Mouse (Mus musculus) thymus, adult 18-20 months (tissue): Measurements from ENCODE around the gene Hgd.
"Not testable (repeated sequence)": the region's sequence is repeated elsewhere in the genome, so short reads cannot be mapped to it uniquely, and the experiment has no call there.

Experiments used
- DNase-seq, 2 experiments: peaks; one replicate each; pipeline ENCODE4 v3.0.0; 2022; ENCODE audit warnings: mixed read lengths in 2 of 2

The Hgd gene

DNA sequence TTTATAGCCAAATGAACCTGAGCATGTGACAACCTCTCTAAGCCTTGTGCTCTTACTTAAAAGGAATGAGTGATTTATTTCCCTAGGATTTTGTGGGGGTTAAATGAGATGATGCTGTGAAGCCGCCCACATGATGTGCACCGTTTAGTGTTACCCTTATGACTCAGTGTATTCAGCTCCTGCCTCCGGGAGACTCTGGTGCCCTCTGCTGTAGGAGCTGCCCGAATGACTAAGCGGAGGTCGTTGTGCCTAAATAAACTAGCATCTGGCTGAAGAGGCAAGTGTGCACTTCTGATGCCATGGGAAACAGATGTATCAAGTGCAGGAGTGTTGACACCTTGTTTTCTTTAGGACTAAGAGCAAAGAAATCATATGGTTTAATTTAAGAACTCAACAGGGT is 56.2 kb downstream of the Hgd start:
- no peak for DNase-seq

DNA sequence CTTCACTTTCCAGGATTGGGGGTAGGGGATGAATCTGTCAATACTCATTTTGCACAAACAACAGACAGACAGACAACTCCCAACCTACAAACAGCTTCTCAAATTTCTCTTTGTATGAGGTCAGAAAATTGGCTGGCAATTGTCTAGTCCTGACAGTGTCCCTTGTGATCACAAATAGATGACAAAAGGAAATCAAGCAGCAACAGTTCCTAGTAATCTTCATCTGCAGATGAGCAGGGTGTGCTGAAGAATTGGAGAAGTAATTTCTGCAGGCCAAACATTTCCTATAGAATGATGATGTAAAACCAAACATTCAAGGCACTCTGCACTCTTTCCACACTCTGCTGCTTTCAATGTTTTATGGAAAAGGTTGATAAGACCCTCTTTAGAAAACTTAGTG is 57.8 kb downstream of the Hgd start:
- no peak for DNase-seq

DNA sequence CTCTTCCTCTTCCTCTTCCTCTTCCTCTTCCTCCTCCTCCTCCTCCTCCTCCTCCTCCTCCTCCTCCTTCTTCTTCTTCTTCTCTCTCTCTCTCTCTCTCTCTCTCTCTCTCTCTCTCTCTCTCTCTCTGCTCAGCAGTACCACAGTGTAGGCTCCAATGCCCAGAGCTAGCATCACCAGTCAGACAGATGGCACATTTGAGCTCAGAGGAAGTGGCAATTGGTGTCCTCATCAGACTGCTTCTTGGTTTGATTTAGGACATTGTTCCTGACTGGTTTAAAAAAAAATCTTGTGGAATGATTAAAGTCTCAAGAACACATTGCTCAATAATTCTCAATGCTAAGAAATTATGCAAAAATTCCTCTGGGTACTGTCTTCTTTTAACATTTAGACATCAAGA is 60.6 kb downstream of the Hgd start:
- not testable (repeated sequence) for DNase-seq

GRCm38 (mm10) chr16:37644486-37644885 is 64.5 kb downstream of the Hgd start:
- DNase-seq: no peak

DNA sequence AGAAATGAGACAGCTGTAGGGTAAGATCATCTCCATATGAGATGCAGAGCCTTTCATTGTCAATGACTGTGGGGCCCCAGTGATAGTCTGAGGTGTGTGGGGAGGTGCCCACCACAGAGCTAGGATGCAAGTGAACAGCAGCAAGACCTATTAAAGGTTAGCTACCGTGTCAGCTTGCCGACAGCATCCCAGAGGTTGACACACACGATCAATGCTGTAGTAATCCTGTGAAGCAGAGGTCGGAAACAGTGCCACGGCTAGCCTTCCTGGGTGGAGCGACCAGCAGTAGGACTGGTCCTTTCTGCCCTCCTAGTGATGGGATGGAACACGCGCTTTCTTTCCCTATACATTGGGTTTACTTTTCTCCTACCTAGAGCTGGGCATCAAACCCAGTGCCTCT is 65.3 kb downstream of the Hgd start:
- DNase-seq: no peak

GRCm38 (mm10) chr16:37645799-37646198 is 65.8 kb downstream of the Hgd start:
- no peak for DNase-seq

DNA sequence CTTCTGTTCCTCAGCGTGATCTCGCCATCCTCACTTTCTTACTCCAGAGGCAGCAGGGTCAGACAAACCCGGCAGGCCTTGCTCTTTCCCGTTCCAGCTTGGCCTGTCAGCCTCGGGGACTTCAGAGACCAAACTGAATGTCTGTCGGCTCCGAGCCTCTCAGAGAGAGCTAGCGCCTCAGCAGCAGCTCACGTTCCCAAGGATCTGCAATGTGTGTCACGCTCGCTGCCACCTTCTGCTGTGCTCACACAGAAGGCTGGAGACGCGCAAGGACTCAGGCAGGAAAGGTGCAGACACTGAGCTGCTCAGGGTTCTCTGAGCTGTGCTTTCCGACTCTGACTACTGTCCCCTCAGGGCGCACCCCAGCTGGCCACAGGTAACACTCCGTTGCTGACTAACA is 67.1 kb downstream of the Hgd start:
- no peak for DNase-seq

DNA sequence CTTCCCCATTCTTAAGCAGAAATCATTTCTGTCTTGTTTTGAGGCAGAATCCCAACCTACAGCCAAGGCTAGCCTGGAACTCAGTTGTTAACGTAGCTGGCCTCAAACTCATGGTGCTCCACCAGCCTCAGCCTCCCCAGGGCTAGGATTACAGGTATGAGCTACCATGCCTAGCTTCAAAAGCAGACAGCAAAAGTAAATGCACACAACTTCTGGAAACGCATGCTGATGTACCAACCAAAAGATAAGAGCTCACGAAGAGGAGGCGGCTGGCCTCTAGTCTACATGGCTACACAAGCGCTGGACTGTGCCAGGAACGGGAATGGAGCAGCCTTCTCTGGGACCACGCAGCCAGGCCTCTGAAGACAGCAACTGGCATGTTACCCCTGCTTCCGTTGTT is 68.0 kb downstream of the Hgd start:
- no peak for DNase-seq

- no peak for DNase-seq
Observed at GRCm38 (mm10) chr16:37649068-37649467, 69.1 kb downstream of the Hgd start.

DNA sequence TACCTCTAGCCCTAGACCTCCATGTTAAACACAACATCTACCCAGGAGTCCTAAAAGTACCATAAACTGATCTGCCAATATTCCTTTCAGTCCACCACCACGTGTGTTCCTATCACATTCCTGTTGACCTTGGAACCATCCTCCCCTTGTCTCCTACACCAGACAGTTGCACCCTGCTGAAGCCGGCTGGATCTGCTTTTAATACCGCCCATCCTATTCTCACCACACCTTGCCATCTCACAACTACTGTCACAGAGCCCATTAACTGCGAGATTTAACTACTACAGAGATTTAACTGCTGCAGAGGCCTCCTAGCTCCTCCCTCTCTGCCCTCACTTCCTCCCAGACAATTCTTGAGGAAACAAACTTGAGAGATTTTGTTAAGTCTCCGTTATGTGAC is 71.5 kb downstream of the Hgd start:
- no peak for DNase-seq

GRCm38 (mm10) chr16:37652654-37653053 is 72.7 kb downstream of the Hgd start:
- DNase-seq: no peak

GRCm38 (mm10) chr16:37653058-37653457 is 73.1 kb downstream of the Hgd start:
- no peak for DNase-seq

DNA sequence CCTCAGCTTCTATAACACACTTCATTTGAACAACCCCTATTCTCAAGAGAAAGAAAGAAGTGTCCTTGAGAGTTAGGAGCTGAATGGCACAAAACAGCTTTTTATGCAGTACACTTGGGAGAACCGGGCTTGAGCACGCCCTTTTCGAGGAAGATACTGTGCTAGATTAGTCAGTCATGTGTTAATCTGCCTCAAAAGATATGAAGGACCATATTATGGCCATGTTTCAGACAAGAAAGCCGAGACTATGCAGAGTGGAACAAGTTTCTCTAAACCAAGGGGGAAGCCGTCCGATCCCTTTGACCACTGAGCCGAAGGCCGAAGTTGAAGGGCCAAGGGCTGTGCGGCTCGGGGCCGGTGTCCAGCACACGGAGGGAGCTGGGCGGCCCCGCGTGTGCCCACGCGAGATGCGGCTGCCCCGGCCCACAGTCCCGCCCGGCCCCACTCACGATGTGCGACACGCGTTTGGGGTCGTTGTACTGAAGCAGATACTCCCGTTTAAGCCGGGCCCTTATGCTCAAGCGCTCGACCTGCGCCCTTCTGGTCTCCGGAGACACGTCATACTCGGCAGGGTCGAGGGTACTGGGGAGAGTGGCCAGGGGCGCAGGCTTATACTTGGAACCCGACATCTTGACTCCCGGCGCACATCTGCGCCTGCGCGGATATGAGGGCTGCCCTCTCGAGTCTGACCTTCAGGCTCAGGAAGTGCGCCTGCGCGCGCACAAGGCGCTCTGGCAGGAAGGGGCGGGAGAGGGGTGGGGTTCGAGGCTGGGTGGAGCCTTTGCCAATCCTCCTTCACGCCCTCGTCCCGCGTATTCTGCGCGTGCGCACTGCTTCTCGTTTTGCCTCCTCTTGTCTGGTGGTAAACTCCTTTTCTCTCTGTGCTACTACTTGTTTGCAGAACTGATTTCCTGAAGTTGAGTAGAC is 74.0 kb downstream of the Hgd start, which contains the start of gene Ndufb4:
Gene Ndufb4, minus strand, starts transcription at position 723 of the 927 bp plus-strand sequence.
- peak; percentile 96 for DNase-seq

- DNase-seq: no peak
Observed at GRCm38 (mm10) chr16:37654831-37655455, 75.0 kb downstream of the Hgd start.

- DNase-seq: no peak
Observed at GRCm38 (mm10) chr16:37655756-37656347, 75.9 kb downstream of the Hgd start.

DNA sequence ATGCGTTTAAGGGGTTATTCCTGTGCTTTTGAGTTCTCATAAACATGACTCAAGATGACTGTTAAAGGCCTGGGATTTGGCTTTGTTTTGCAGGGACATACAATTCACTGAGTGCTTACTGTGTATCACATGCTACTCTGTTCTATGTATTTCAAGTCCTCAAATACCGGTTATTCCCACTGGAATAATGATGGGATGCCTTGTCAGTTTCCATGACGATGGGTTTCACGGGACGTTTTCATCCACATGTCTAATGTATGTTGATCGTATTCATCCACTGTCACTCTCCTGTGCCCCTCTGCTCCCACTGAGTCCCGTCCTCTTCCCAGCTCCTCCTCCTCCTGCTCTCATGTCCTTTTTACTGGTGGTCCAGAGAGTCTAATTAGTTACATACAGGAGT is 76.8 kb downstream of the Hgd start:
- no peak for DNase-seq

- no peak for DNase-seq
Observed at GRCm38 (mm10) chr16:37663643-37664459, 83.9 kb downstream of the Hgd start.

DNA sequence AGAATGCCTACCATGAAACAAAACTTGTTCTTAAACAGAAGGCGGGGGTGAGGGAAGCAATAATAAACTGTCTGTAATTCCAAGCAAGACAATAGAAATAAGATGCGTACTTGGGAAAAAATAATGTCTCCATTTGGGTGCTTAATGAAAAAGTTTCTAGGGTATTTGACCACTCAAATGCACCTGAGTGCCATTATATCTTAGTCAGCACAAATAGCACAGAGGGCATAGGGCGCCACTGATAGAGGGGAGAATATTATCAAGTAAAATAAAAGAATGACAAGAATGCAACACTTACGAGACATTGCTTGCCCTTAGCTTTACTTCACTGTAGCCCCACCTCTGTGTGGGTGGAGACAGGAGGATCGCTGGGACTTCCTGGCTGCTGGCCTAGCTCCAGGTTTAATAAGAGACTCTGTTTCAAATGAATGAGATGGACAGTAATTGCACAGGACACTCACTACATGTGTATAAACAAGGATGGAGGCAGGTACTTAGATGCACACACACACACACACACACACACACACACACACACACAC is 85.5 kb downstream of the Hgd start:
- no peak for DNase-seq

DNA sequence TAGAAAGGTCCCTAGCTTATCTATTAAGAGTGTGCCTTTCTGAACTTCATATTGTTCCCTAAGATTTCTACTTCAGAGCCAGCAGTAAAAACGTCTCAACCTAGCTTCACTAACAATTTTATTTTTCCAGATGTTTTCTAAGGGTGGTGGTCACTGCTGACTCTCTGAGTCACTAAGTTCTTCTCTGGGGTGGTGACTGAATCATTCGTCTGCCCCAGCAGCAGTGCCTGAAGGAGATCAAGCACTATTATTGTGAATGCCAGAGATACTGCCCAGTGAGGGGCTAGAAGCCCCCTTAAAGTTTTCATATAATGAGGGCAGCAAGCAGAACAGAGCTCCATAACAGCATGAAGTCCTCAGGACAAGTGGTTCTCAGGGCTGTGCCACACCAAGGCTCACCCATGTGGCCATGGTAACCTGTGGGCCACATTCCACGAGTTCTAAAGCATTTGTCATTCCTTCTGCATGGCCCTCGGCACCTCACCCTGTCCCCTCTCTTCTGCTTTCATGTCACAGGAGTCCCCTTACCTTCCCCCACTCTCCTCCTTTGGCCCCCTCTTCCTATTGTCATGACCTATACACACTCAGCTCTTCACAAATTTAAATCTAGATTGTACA is 90.8 kb downstream of the Hgd start:
- no peak for DNase-seq

- no peak for DNase-seq
Observed at GRCm38 (mm10) chr16:37675326-37675725, 95.4 kb downstream of the Hgd start.

GRCm38 (mm10) chr16:37676024-37676676 is 96.2 kb downstream of the Hgd start:
- DNase-seq: no peak

GRCm38 (mm10) chr16:37676677-37677072 is 96.7 kb downstream of the Hgd start:
- DNase-seq: no peak
